Mouse (Mus musculus) cerebellum, adult 2 months (tissue): ENCODE data around the gene Nxf1. TPM values are rescaled to one million over a fixed set of nuclear protein-coding genes. Genes with fewer than 3 reads are reported as not detected.
A peak's percentile ranks its signal among the peaks of the same experiment; 100 is the strongest.
"Not testable (repeated sequence)": the region's sequence is repeated elsewhere in the genome, so short reads cannot be mapped to it uniquely, and the experiment has no call there.

Source experiments
- DNase-seq, 2 experiments: peaks; one replicate each; pipeline ENCODE4 v3.0.0; 2021
- H3K27ac ChIP-seq: fragments of 200-500 bp; 2 replicates; pipeline ENCODE4 v1.5.1; 2012; ENCODE audit warnings: low read length, control low read depth, inconsistent platforms; ENCODE audit not compliant: insufficient read depth
- H3K27me3 ChIP-seq: fragments of 200-500 bp; 2 replicates; pipeline ENCODE4 v1.6.1; 2012; ENCODE audit warnings: inconsistent platforms, mild to moderate bottlenecking, low read length, moderate library complexity; ENCODE audit not compliant: control insufficient read depth, insufficient read depth
- H3K4me1 ChIP-seq: fragments of 200-500 bp; 2 replicates; pipeline ENCODE4 v1.6.1; 2011; ENCODE audit warnings: low read length; ENCODE audit not compliant: control insufficient read depth, insufficient read depth
- H3K4me3 ChIP-seq: fragments of 200-500 bp; replicated peaks from 2 replicates; pipeline ENCODE3; 2011; ENCODE audit warnings: mild to moderate bottlenecking, low read depth, low read length, control low read depth; ENCODE audit not compliant: insufficient read depth
- CTCF ChIP-seq: fragments of 200-500 bp; IDR thresholded peaks from 2 replicates; pipeline ENCODE4 v1.5.1; 2011; ENCODE audit warnings: low read depth, mild to moderate bottlenecking, control low read depth, low read length, moderate library complexity, borderline replicate concordance; ENCODE audit not compliant: insufficient read depth
- POLR2A ChIP-seq: fragments of 200-500 bp; IDR thresholded peaks from 2 replicates; pipeline ENCODE4 v1.6.1; 2011; ENCODE audit warnings: low read length, control low read depth, borderline replicate concordance; ENCODE audit not compliant: insufficient read depth
- WGBS: fragments of 180-500 bp; shearing (Covaris S2); methylation state at CpG from one replicate; pipeline ENCODE4 v1.1.7; 2018; 5-methylcytosine and 5-hydroxymethylcytosine counted together
- polyA plus RNA-seq: library from polyadenylated mRNA; depleted of rRNA; stranded (reverse); fragments of >200 nt; gene quantifications from 2 replicates; pipeline ENCODE4 v1.2.3, GENCODE M21; 2012

Nxf1 gene
- polyA plus RNA-seq, 1 experiment, result 134 TPM

GRCm38 (mm10) chr19:8727495-8728114, 29.3 kb upstream of the Nxf1 start:
- TF ChIP-seq POLR2A, result no peak
- no peak for TF ChIP-seq CTCF
- DNase-seq, result no peak
- 38% methylated on average over 5 of the region's 5 CpGs for WGBS
- Histone ChIP-seq H3K4me1 (peaks cover 5% of the 10 kb centered on the region; the same call in 1 of the 2 replicates), H3K4me3 (no peak overlapping the region), H3K27me3 (no peaks in the 10 kb centered on the region), H3K27ac (no peak overlapping the region)

GRCm38 (mm10) chr19:8728335-8729099, 28.4 kb upstream of the Nxf1 start:
- 50% methylated on average over 3 of the region's 3 CpGs for WGBS
- DNase-seq, H3K4me1 ChIP-seq, H3K27me3 ChIP-seq, H3K27ac ChIP-seq, H3K4me3 ChIP-seq: not testable (repeated sequence)

- DNase-seq, result no peak
- 79% methylated on average over 3 of the region's 3 CpGs for whole genome bisulfite sequencing
- TF ChIP-seq CTCF, result no peak
- TF ChIP-seq POLR2A, result no peak
- Histone ChIP-seq H3K4me3 (no peak overlapping the region), H3K27ac (no peak overlapping the region), H3K4me1 (no peaks in the 10 kb centered on the region; the same call in 1 of the 2 replicates), H3K27me3 (no peaks in the 10 kb centered on the region)
Measured at GRCm38 (mm10) chr19:8734334-8734733, 22.5 kb upstream of the Nxf1 start.

GRCm38 (mm10) chr19:8735389-8736159, 21.3 kb upstream of the Nxf1 start, which contains the start of gene Wdr74:
Gene Wdr74, plus strand, starts transcription at chr19:8735827.
- WGBS, result under 1% methylated on average over 32 of the region's 32 CpGs
- TF ChIP-seq CTCF (no peak), POLR2A (peak; percentile 94)
- peak; percentile 92 to 94 for DNase-seq
- no peaks in the 10 kb centered on the region for H3K27me3 ChIP-seq
- peak within 1 kb of the TSS; percentile 84 for H3K4me3 ChIP-seq
- H3K4me1 ChIP-seq, result peaks cover 2% of the 10 kb centered on the region; the same call in 1 of the 2 replicates
- H3K27ac ChIP-seq, result peak within 1 kb of the TSS; percentile 44; the same call in 1 of the 2 replicates

GRCm38 (mm10) chr19:8736160-8736467, 20.8 kb upstream of the Nxf1 start:
- peak overlapping the region; percentile 84 for H3K4me3 ChIP-seq
- no peak for TF ChIP-seq CTCF
- TF ChIP-seq POLR2A, result no peak
- DNase-seq, result no peak
- 2% methylated on average over 11 of the region's 11 CpGs for WGBS
- no peaks in the 10 kb centered on the region for H3K27me3 ChIP-seq
- no peak overlapping the region for H3K27ac ChIP-seq
- peaks cover 2% of the 10 kb centered on the region; the same call in 1 of the 2 replicates for H3K4me1 ChIP-seq

- no peak for TF ChIP-seq POLR2A
- TF ChIP-seq CTCF, result no peak
- no peaks in the 10 kb centered on the region for H3K27me3 ChIP-seq
- WGBS, result 86% methylated on average over 7 of the region's 7 CpGs
- peaks cover 6% of the 10 kb centered on the region; the same call in 1 of the 2 replicates for H3K4me1 ChIP-seq
- H3K4me3 ChIP-seq, result no peak overlapping the region
- no peak for DNase-seq
- H3K27ac ChIP-seq, result no peak overlapping the region
Measured at GRCm38 (mm10) chr19:8738911-8739310, 18.0 kb upstream of the Nxf1 start.

GRCm38 (mm10) chr19:8739646-8740045, 17.2 kb upstream of the Nxf1 start:
- TF ChIP-seq CTCF (no peak), POLR2A (no peak)
- WGBS, result 92% methylated on average over 6 of the region's 6 CpGs
- Histone ChIP-seq H3K4me1 (peaks cover 6% of the 10 kb centered on the region; the same call in 1 of the 2 replicates), H3K27me3 (no peaks in the 10 kb centered on the region), H3K4me3 (no peak overlapping the region), H3K27ac (no peak overlapping the region)
- DNase-seq, result no peak
